Mouse (Mus musculus): ENCODE results near the gene Gm10295. TPM values are rescaled to one million over a fixed set of nuclear protein-coding genes. Genes with fewer than 3 reads are reported as not detected.
A peak's percentile ranks its signal among the peaks of the same experiment; 100 is the strongest.

Gm10295 gene
- total RNA-seq, 2 experiments from 2014 or later = not detected

- TF ChIP-seq CTCF (conservative IDR thresholded peaks at IDR 0.05) = no peak
- H3K4me3 ChIP-seq = no peak overlapping the region
- no peak overlapping the region for H3K27ac ChIP-seq
- DNase-seq (ENCODE audit: low spot score in 2 of 2) = no peak
These were observed 28.8 kb upstream of the Gm10295 start for GRCm38 (mm10) chr7:71379826-71380825.

GRCm38 (mm10) chr7:71378812-71379760 is 27.8 kb upstream of the Gm10295 start:
- peak; percentile 46 to 58 for DNase-seq (ENCODE audit: low spot score in 2 of 2)
- H3K27ac ChIP-seq = no peak overlapping the region
- no peak overlapping the region for H3K4me3 ChIP-seq
- peak; percentile 87 for TF ChIP-seq CTCF (conservative IDR thresholded peaks at IDR 0.05)

- no peak overlapping the region for H3K27ac ChIP-seq
- H3K4me3 ChIP-seq = no peak overlapping the region
- TF ChIP-seq CTCF (conservative IDR thresholded peaks at IDR 0.05) = no peak
- no peak for DNase-seq (ENCODE audit: low spot score in 2 of 2)
These were observed 26.7 kb upstream of the Gm10295 start for GRCm38 (mm10) chr7:71377983-71378382.

GRCm38 (mm10) chr7:71374059-71374458 is 22.8 kb upstream of the Gm10295 start:
- DNase-seq (ENCODE audit: low spot score in 2 of 2) = peak in 1 of 2 experiments; percentile 36
- Histone ChIP-seq H3K4me3 (no peak overlapping the region), H3K27ac (no peak overlapping the region)
- no peak for TF ChIP-seq CTCF (conservative IDR thresholded peaks at IDR 0.05)

- no peak for TF ChIP-seq CTCF (conservative IDR thresholded peaks at IDR 0.05)
- no peak overlapping the region for H3K27ac ChIP-seq
- no peak overlapping the region for H3K4me3 ChIP-seq
- DNase-seq (ENCODE audit: low spot score in 2 of 2) = no peak
These were observed 20.6 kb upstream of the Gm10295 start for GRCm38 (mm10) chr7:71371916-71372315.

GRCm38 (mm10) chr7:71370746-71371145 is 19.5 kb upstream of the Gm10295 start:
- no peak for DNase-seq (ENCODE audit: low spot score in 2 of 2)
- TF ChIP-seq CTCF (conservative IDR thresholded peaks at IDR 0.05) = no peak
- Histone ChIP-seq H3K4me3 (no peak overlapping the region), H3K27ac (no peak overlapping the region)

GRCm38 (mm10) chr7:71370128-71370527 is 18.8 kb upstream of the Gm10295 start:
- DNase-seq (ENCODE audit: low spot score in 2 of 2) = no peak
- no peak overlapping the region for H3K27ac ChIP-seq
- no peak overlapping the region for H3K4me3 ChIP-seq
- TF ChIP-seq CTCF (conservative IDR thresholded peaks at IDR 0.05) = no peak

GRCm38 (mm10) chr7:71368543-71369181 is 17.4 kb upstream of the Gm10295 start:
- no peak for TF ChIP-seq CTCF (conservative IDR thresholded peaks at IDR 0.05)
- Histone ChIP-seq H3K4me3 (no peak overlapping the region), H3K27ac (no peak overlapping the region)
- no peak for DNase-seq (ENCODE audit: low spot score in 2 of 2)

- no peak overlapping the region for H3K27ac ChIP-seq
- H3K4me3 ChIP-seq = no peak overlapping the region
- TF ChIP-seq CTCF (conservative IDR thresholded peaks at IDR 0.05) = no peak
- DNase-seq (ENCODE audit: low spot score in 2 of 2) = no peak
These were observed 4.3 kb upstream of the Gm10295 start for GRCm38 (mm10) chr7:71355596-71355995.

GRCm38 (mm10) chr7:71348922-71349321 is 2.4 kb downstream of the Gm10295 start:
- H3K27ac ChIP-seq = no peak overlapping the region
- no peak overlapping the region for H3K4me3 ChIP-seq
- DNase-seq (ENCODE audit: low spot score in 2 of 2) = no peak
- no peak for TF ChIP-seq CTCF (conservative IDR thresholded peaks at IDR 0.05)

GRCm38 (mm10) chr7:71324919-71325583 is 26.2 kb downstream of the Gm10295 start:
- no peak for DNase-seq (ENCODE audit: low spot score in 2 of 2)
- H3K27ac ChIP-seq = no peak overlapping the region
- no peak overlapping the region for H3K4me3 ChIP-seq
- TF ChIP-seq CTCF (conservative IDR thresholded peaks at IDR 0.05) = no peak

All from layer of hippocampus, adult 2 months (tissue).